Mouse (Mus musculus) hindbrain, embryonic 11.5 days (tissue): ENCODE measurements around the gene Mtch1. TPM values are rescaled to one million over a fixed set of nuclear protein-coding genes. Genes with fewer than 3 reads are reported as not detected.

Source experiments
- ATAC-seq: fragments of 200-750 bp; cut with Nextera tagmentation; 2 replicates; pipeline ENCODE4 v1.8.0; 2017; ENCODE audit warnings: mild to moderate bottlenecking, moderate TSS enrichment, moderate library complexity; ENCODE audit not compliant: low FRiP score
- DNase-seq: peaks from one replicate; pipeline ENCODE4 v3.0.0-alpha.2; 2015; ENCODE audit warnings: low spot score
- H3K27ac ChIP-seq: fragments of 300-500 bp; sonication (generic); 2 replicates; pipeline ENCODE4 v1.5.1; 2014; ENCODE audit warnings: mild to moderate bottlenecking, low read depth, low read length
- H3K27me3 ChIP-seq: fragments of 300-500 bp; sonication (generic); 2 replicates; pipeline ENCODE4 v1.6.1; 2014; ENCODE audit warnings: mild to moderate bottlenecking, low read length, moderate library complexity, mixed read lengths; ENCODE audit not compliant: control insufficient read depth, insufficient read depth
- H3K36me3 ChIP-seq: fragments of 300-500 bp; sonication (generic); 2 replicates; pipeline ENCODE4 v1.6.1; 2014; ENCODE audit warnings: mild to moderate bottlenecking, low read length, moderate library complexity, mixed read lengths; ENCODE audit not compliant: control insufficient read depth, insufficient read depth
- H3K4me1 ChIP-seq: fragments of 300-500 bp; sonication (generic); replicated peaks from 2 replicates; pipeline ENCODE4 v1.6.1; 2014; ENCODE audit warnings: low read length, mixed read lengths; ENCODE audit not compliant: control insufficient read depth, insufficient read depth
- H3K4me2 ChIP-seq: fragments of 300-500 bp; sonication (generic); replicated peaks from 2 replicates; pipeline ENCODE4 v1.6.1; 2014; ENCODE audit warnings: mild to moderate bottlenecking, low read depth, low read length
- H3K4me3 ChIP-seq: fragments of 300-500 bp; sonication (generic); 2 replicates; pipeline ENCODE4 v1.5.1; 2014; ENCODE audit warnings: low read depth, low read length
- H3K9ac ChIP-seq: fragments of 300-500 bp; sonication (generic); 2 replicates; pipeline ENCODE4 v1.6.1; 2014; ENCODE audit warnings: low read depth, low read length
- H3K9me3 ChIP-seq: fragments of 300-500 bp; sonication (generic); 2 replicates; pipeline ENCODE4 v1.6.1; 2016; ENCODE audit warnings: low read length; ENCODE audit not compliant: control insufficient read depth
- WGBS: fragments of 180-500 bp; shearing (Covaris S2); extraction: QIAGEN DNeasy Blood & Tissue Kit; methylation state at CpG from one replicate; pipeline ENCODE4 v1.1.7; 2014; 5-methylcytosine and 5-hydroxymethylcytosine counted together
- polyA plus RNA-seq: library from polyadenylated mRNA; unstranded; fragments of >200 nt; fragmentation: Nextera tagmentation; extraction: Ambion mirVana; gene quantifications from 2 replicates; pipeline ENCODE4 v1.2.1, GENCODE M21; 2014

Mtch1 gene
- polyA plus RNA-seq, 1 experiment from 2014 or later, result 356 TPM

- no peaks in the 10 kb centered on the region for H3K4me1 ChIP-seq
- no peak overlapping the region for H3K27ac ChIP-seq
- H3K4me2 ChIP-seq, result no peak overlapping the region
- no peaks in the 10 kb centered on the region for H3K9me3 ChIP-seq
- ATAC-seq, result no peak
- no peaks in the 10 kb centered on the region for H3K36me3 ChIP-seq
- WGBS, result 88% methylated on average over 7 of the region's 7 CpGs
- no peaks in the 10 kb centered on the region for H3K27me3 ChIP-seq
- H3K4me3 ChIP-seq, result no peak overlapping the region
- no peak for DNase-seq
- H3K9ac ChIP-seq, result no peak overlapping the region
Measured at GRCm38 (mm10) chr17:29291793-29292192, 55.9 kb downstream of the Mtch1 start.

- H3K27ac ChIP-seq, result no peak overlapping the region
Measured at GRCm38 (mm10) chr17:29282216-29282952, 65.3 kb downstream of the Mtch1 start.

More at GRCm38 (mm10) chr17:29282216-29282952, 65.3 kb downstream of the Mtch1 start:
- DNase-seq, result no peak
- Histone ChIP-seq H3K4me2 (no peak overlapping the region), H3K27me3 (no peaks in the 10 kb centered on the region), H3K36me3 (no peaks in the 10 kb centered on the region), H3K9ac (peak overlapping the region; percentile 4; the same call in 1 of the 2 replicates), H3K4me1 (no peaks in the 10 kb centered on the region), H3K9me3 (no peaks in the 10 kb centered on the region), H3K4me3 (no peak overlapping the region)
- WGBS, result 64% methylated on average over 21 of the region's 21 CpGs
- ATAC-seq, result no peak

Other genes with a start within 250 kb of the Mtch1 start
- 0.45 TPM in 1 of 2 replicates, not detected in the other for gene Rab44, start 233.8 kb downstream of the Mtch1 start, polyA plus RNA-seq
- 3.7 and 4.2 TPM in 2 replicates for gene Cpne5, start 109.8 kb downstream of the Mtch1 start, polyA plus RNA-seq
- 128 and 142 TPM in 2 replicates for gene Ppil1, start 83.7 kb downstream of the Mtch1 start, polyA plus RNA-seq
- gene BC004004, start 79.1 kb downstream of the Mtch1 start, polyA plus RNA-seq, result 75.5 and 79.4 TPM in 2 replicates
- 0.32 and 0.67 TPM in 2 replicates for gene Pi16, start 30.3 kb downstream of the Mtch1 start, polyA plus RNA-seq
- 2.7 and 4.2 TPM in 2 replicates for gene Fgd2, start 13.0 kb upstream of the Mtch1 start, polyA plus RNA-seq
- gene Pim1, start 142.8 kb upstream of the Mtch1 start, polyA plus RNA-seq, result 16.8 and 18.1 TPM in 2 replicates
- gene Gm17657, start 201.7 kb upstream of the Mtch1 start, polyA plus RNA-seq, result not detected in 2 replicates
- 15.3 and 17.2 TPM in 2 replicates for gene Tbc1d22b, start 201.9 kb upstream of the Mtch1 start, polyA plus RNA-seq
- gene Tmem217, start 204.5 kb upstream of the Mtch1 start, polyA plus RNA-seq, result 0.50 and 0.60 TPM in 2 replicates